Mouse (Mus musculus) thymus, postnatal 0 days (tissue): Measurements from ENCODE around the gene Cd9. TPM values are rescaled to one million over a fixed set of nuclear protein-coding genes. Genes with fewer than 3 reads are reported as not detected.
"Not testable (repeated sequence)": the region's sequence is repeated elsewhere in the genome, so short reads cannot be mapped to it uniquely, and the experiment has no call there.

Experiments
- DNase-seq: peaks from one replicate; pipeline ENCODE4 v3.0.0-alpha.2; 2015; ENCODE audit warnings: low spot score
- polyA plus RNA-seq: library from polyadenylated mRNA; unstranded; fragments of >200 nt; fragmentation: Nextera tagmentation; extraction: Ambion mirVana; gene quantifications from 2 replicates; pipeline ENCODE4 v1.2.1, GENCODE M21; 2015

Cd9 gene
- polyA plus RNA-seq, 1 experiment from 2014 or later, result 85.6 TPM

DNA sequence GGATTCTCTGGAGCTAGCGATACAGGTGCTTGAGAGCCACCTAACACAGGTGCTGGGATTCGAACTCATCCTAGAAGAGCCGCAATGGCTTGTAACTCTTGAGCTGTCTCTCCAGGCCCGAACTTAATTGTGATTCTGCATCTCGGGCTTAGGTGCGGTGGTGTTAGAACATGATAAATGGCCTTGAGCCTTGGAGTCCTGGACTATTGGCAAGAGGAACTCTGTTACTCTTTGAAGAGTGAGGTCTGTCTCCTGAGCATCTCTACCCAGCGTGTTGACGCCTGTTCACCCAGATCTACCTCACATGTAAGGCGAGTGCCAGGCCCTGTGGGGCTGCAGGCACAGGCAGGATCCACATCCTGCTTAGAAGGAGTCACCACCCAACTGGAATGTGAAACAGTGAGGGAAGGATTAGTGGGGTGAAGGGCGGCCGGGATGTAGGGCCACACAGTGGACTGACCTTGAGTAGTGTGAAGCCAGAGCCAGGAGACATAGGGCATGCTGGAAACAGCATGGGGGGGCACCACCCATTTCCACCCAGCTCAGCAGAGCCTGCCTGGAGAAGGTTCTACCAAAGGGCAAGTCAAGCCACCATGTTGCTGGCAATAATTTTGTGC is 8.7 kb upstream of the Cd9 start:
- DNase-seq, result no peak

DNA sequence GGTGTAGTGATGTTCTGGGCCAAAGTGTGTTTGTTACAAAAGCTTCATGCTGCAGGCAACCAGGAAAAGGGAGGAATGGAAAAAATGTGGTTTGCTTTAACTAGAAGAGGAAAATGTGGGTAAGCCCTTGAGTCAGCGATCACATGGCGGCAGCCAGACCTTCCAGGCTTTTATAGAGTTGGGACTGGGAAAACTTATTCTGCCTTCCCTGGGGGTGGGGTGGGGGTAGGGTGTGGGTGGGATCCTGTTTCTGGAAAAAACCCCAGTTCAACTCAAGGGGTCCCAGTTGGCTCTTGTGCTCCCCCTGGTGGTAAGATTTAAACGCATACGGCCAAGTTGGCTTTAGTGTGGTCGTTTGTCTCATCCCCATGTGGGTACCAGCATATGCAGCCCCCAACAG is 3.5 kb upstream of the Cd9 start:
- DNase-seq, result peak; percentile 59

DNA sequence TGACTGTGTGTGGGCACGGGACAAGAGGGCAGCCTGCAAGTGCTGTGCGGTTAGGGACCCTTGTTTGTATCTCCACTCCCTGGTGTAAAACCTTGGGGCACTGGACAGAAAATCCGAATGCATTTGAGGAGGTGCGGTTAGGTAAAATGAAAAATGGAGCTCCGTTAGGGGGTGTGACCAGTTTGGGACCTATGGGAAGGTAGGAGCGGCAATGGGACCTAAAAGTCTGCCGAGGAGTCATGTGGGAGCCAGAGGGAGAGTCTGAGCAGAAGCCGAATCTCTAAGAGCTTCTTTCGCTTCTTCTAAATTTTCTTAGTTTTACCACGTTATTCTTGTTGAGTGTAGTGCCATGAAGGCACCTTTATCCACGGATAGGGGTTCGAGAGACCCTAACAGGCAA is 1.8 kb upstream of the Cd9 start:
- DNase-seq, result no peak

DNA sequence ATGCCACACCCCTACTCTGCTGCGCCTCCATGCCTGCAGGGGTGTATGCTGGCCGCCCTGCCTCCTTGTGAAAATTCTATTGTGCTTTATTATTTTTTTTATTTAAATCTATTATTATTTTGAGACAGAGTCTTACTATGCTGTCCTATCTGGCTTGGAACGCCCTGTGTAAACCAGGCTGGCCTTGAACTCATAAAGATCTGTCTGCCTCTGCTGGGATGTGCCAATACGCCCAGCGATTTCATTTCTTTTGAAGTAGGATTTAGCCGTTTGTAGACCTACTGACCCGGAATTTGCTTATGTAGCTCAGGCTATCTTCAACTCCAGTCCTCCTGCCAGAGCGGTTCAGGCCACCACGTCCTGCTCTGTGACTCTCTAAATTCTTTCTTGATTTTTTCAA is 770 bp upstream of the Cd9 start:
- no peak for DNase-seq

DNA sequence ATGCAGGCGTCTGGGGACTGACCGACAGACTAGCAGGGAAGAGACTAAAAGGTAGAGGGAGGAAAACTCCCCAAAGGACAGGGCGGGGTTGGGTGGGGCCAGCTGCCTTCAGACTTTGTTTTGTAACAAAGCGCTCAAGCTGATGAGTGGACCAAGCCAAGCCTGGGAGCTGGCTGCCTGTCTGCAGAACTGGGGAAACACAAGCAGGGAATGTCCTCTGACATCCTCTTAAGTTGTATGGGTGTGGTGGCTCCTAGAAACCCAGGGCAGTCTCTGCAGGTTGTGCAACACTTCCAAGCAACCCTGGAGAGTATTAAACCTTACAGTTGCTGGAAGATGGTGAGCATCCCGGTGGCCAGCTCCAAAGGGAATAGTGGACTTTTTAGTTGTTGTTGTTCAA is 1.4 kb downstream of the Cd9 start:
- DNase-seq, result no peak

DNA sequence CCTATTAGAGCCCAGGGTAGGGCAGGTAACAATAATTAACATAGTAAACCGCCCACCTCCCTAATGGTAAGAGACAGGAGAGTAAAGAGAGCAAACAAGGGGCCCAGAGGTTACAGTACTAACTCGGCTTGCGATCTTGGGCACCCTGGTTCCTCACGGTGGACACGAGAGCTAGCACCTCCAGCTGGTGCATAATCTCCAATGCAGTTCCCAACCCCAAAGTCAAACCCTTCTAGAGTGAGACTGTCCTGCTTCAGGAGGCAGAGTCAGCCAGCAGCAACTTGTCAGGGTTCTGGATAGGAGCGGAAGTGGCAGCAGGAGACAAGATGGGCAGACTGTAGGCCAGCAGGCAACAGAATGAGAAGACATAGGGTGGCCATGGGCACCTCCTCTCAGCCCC is 1.9 kb downstream of the Cd9 start:
- DNase-seq, result no peak

DNA sequence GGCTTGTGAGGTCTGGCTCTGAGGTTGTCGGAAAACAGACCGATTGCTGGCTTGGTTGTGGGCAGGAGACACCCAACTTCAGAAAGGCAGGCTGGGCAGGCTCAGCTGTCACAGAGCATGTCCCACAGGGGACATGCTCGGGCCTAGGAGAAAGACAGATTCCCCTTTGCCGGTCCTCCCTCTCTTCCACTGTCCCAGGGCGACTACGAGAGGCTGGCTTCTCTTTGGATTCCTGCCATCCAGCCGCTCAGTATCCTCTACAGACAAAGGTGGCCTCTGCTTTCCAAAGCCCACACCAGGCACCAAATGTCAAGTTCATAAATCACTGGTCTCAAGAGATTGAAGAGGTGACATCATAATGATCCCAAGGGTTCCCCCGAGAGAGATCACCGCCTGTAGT is 2.6 kb downstream of the Cd9 start:
- DNase-seq, result no peak

DNA sequence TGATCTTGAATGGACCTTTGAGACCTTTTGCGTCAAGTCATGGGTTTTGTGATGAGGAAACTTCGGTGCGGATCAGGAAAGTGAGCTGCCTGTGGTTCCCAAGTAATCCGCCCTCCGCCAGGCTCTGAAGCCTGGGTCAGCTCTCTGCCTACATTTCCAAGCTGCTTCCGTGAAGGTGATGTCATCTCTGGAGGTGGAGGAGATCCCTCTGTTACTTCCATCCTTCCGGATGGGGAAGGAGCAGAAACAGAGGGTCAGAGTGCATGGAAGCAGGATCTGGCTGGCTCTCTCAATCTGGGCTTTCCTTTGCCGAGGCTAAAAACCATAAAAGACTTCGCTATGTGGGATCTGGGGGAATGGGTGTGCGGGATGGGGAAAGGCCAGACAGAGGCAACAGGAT is 3.2 kb downstream of the Cd9 start:
- no peak for DNase-seq

DNA sequence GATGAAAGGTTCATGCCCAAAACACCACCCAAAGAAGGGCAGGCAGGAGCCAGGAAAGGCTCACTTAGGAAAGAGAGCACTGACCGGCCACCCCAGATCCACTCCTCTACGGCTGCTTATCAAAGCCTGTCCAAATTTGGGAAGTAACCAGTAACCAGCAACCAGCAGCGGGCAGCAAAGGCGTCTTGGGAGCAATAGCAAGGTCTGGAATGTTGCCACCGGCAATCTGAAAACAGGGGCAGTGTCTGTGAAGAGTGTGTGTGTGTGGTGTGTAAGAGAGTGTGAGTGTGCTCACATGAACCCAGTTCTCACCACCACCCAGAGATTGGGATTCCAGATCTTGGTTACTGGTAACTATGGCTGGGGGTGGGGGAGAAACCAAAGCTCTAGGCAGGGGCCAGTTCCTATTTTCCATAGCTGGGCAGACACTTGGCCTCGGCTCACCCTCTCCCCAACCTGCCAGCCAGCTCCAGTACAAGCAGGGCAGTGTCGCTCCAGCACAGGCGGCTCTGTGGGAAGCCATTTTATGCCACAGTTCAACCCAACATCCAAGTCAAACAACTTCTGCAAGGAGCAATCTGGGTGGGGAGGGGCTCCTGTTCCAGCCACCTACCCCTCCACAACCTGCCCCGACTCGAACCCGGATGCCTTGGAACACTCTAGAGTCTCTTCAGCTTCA is 4.6 kb downstream of the Cd9 start:
- no peak for DNase-seq

DNA sequence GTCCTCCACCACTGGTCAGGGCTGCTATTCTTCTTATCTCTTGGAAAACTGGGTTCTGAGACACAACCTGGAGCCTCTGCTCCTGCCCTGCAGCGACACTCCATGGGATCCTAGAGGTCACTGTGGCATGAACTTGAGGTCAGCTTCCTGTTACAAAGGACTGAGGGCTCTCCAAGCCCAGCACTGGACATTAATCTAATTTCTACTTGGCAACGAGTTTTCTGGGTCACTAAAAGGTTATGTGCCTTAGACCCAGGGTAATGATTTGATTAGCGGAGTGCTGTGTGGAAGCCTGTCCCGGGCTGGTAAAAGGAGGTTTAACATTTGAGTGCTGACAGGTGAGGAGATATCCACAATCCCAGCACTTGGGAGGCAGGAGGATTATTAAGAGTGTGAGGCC is 9.0 kb downstream of the Cd9 start:
- no peak for DNase-seq

DNA sequence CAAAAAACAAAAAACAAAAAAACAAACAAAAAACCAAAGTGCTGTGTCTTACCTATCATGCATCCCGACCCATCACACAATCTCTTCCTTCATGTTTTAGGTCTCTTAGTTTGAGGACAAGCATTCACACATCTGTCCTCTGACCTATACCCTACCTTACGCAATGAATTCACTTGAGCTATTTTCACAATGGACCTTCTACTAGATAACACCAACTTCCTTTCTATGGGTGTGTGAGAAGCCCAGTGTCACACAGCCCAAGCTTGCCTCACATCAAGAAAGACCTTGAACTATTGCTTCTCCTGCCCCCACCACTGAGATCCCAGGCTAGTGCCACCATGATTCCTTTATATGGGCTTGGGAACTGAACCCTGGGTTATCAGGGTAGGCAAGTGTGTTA is 9.9 kb downstream of the Cd9 start:
- DNase-seq, result no peak

DNA sequence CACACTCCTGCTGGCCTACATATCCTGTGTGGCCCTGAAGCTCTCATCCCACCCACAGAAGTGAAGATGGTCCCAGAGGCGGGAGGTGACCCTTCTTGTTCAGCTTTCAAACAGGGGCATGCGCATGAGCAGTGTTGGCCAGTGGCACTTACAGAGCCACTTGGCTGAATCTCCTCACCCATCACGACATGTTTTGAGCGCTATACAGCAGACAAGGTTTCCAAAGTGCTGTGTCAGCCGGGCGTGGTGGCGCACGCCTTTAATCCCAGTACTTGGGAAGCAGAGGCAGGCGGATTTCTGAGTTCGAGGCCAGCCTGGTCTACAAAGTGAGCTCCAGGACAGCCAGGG is 10.3 kb downstream of the Cd9 start:
- not testable (repeated sequence) for DNase-seq

DNA sequence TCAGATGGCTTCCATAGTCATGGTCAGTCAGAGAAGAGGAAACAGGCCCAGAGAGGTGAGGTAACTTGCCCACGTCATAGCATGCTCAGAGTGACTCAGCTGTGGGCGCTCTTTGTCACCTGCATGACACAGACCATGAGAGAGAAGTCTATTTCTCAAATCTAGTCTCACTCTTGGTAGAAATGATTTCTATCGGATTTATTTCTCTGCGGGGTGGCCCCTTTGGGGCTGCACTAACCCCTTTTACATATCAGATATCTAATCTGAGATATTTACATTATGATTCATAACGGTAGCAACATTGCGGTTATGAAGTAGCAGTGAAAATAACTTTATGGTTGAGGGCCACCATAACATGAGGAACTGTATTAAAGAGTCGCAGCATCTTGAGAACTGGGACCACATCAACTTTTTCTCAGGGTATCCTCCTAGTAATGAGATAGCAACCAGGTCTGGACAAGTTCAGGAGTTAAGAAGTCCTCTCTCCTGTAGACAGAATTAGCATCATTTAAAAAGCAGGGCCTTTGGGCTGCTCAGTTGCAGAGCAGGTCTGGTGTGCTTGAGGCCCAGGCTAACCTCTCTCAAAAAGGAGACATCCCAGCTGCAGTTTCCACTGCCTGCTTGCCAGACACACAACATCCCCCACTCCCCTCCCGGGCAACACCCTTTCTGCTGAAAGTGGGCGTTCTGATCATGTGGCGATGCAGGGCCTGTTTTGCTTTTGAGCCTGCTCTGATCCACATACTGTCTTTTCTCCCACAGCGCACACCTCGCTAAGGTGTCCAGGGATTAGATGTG is 10.9 kb downstream of the Cd9 start:
- no peak for DNase-seq

DNA sequence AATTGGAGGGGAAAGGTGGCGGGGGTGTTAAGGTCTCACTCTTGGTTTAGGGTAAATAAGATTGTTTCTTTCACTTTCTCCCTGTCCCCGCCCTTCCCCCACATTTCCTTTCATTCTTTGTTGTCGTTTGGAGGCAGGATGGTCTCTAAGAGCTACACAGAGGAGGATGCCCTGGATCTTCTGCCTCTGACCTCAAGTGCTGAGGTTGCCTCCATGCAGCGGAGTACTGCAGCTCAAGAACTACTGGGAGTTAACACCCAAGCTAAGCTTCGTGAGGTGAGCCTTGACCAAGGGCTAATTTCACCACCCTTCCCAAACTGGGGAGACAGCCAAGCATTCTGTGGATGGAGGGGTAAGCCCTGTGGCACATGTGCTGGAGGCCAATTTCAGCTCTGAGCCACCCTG is 12.2 kb downstream of the Cd9 start:
- DNase-seq, result peak; percentile 71

DNA sequence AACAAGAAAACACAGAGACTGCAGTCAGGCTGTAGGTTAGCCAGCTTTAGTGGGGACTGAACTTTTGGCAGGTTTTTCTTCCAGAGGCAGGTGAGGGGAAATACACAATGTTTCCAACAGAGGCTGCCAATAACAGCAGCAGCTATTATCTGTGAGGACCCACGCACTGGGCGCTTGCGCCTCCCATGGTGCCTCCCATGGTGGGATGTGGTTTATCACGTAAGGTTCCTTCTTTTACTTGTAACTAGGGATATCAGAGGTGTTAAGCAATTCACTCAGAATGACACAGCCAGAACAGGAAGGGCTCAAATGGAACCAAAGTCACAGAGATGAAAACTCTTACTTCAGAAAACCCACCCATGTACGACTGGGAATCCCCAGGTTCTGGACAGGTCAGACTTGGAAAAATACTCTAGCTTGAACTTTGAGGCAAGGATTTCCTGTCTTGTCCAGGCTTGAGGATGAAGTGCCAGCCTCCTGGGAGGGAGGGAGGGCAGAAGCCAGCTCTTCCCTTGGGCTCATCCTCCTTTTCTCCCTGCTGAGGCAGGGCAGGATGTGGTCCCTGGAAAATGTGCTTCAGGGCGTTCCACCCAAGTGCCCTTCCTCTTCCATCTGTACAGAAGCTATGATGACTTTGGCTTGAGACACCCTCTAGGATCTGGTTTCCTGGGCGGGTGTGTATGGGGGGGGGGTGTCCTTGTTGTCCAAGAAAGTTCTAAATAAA is 12.8 kb downstream of the Cd9 start:
- DNase-seq, result peak; percentile 19

DNA sequence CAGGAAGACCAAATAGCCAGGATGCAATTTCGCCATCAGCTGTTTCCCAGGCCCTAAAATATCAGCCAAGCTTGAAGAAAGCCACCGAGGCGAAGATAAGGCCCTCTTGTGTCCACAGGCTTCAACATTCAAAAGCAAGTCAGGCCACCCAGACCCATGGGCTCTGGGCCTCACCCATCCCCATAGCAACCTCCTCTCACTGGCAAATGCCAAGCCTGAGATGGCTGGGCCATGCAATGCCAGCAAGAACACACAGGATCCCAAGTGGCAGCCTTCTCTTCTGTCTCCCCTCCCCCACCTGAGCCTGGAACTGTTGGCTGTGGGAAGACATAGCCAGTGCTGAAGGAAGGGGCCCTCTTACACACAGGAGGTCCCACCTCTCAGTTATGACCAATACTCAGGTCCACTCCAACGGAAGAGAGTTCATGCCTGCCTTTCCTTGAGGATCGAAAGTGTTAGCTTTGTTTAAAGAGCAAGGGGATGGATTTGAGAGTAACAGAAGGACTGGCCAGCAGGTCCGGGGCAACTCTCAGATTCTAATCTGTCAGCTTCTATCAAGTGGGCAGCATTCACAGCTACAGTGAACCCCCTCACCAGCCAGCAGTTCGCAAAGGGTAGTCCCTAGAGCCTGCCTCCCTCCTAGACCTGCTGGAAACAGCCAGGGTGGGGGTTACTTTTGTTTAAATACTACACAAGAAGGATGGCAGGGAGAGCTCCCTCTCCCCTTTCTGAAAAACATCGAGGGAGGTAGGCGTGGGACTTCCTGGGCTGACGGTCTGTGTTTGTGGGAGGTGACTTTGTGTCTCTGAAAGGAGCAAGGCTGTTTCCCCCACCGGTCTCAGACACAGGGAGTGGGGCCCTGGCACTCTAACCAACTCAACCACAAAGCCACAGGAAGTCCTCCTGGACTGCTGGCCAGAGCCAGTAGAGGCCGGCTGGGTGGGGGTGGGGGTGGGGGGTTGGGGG is 13.9 kb downstream of the Cd9 start:
- DNase-seq, result peak; percentile 65

DNA sequence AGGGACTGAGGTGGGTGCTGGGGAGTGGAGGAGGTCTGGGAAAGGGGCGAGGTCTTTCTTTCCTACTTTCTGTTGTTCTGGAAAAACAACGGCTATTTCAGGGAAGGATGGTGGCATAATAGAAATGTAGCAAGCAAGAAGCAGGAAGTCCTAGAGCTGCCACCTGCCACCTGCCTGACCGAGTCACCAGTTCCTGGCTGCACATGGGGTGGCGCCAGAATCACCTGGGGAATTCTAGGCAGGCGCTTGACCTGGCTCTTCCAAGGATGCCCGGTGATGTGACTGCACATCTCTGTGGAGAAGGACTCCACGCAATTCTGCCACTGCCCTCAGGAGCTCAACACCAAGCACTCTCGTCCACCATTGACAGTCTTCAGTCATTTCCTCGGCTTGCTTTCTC is 15.2 kb downstream of the Cd9 start:
- no peak for DNase-seq

DNA sequence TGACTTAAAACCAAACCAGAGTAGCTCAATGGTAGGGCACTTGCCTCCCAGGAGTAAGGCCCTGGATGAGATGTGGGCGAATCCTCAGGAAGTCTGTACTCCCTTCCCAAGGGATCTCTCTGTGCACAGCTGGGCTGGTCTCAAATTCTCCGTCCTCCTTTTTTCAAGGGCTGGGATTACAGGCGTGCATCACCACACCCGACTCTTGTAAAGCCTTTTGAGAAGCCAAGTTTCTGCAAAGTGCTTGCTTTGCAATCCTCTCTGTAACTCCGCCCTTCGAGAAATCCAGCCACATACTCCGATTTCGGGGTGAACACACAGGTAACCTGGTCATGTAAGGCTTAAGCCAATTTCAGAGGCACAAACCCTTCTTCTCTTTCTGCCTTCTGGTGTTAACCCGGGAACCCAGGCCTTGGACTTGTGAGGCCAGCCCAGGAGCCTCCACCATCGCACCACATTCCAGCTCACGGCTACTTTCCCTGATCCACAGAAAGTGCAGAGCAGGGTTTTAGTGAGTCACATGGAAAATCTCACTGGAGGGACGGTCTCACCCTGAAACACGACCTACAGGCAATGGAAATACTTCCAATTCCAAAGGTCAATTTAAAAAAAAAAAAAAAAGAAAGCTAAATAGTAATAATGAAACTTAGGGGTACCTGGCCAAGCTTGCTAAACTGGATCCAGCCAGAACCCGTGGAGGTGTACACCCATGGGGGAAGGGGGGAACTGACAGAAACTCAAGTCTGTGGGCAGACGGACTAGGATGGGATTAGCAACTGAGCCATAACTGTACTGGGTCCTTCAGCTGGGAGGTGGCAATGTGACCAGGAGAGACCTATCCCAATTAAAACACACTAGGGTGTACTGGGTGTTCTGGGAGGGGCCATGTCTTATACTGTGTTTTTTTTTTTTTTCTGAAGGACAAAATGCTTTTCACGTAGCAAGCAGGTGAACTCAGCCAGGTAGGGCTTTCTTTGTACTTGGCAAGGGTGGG is 16.2 kb downstream of the Cd9 start:
- no peak for DNase-seq

DNA sequence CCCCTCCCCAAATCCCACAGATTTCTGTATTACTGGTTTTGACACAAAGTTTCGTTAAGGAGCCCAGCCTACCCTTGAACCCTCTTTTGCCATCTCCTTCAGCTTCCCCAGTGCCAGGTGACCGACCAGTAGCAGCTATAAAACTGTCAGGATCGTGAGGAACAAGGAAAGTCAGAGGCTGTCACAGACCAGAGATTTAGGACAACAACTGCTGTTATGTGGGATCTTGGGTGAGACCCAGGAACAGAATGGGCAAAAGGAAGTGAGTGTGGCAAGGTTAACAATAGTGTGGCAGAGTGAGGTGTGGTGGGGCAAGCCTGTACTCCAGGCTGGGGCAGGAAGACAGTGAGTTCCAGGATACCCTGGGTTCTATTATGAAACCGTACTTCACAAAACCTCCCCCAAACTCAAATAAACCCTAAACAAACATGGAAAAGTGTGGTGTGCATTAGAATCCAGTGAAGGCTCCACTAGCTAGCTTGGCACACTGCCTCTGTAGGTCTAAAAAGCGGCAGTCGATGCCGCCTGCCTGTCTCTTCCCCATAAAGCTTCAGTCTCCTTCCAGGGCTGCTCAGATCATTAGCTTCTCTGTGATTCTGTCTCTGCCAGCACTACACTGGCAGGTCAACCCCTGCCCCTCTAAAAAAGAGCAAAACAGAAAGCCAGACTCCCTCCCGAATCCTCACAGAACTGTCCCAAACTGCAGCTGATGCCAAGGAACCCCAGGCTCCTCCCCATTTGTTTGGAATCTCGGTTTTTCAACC is 17.6 kb downstream of the Cd9 start:
- no peak for DNase-seq
